Mouse (Mus musculus) neural tube, embryonic 14.5 days (tissue): ENCODE measurements around the gene Glb1l. TPM values are rescaled to one million over a fixed set of nuclear protein-coding genes. Genes with fewer than 3 reads are reported as not detected.

ENCODE experiments used
- ATAC-seq: fragments of 200-750 bp; cut with Nextera tagmentation; 2 replicates; pipeline ENCODE4 v1.8.0; 2017; ENCODE audit warnings: low read depth, mild to moderate bottlenecking, moderate TSS enrichment, moderate library complexity
- H3K27ac ChIP-seq: fragments of 300-500 bp; sonication (generic); 2 replicates; pipeline ENCODE4 v1.5.1; 2014; ENCODE audit warnings: low read depth, mild to moderate bottlenecking, control low read depth, low read length, moderate library complexity, mixed read lengths
- H3K27me3 ChIP-seq: fragments of 300-500 bp; sonication (generic); 2 replicates; pipeline ENCODE4 v1.6.1; 2014; ENCODE audit warnings: low read length; ENCODE audit not compliant: control insufficient read depth, insufficient read depth
- H3K36me3 ChIP-seq: fragments of 300-500 bp; sonication (generic); 2 replicates; pipeline ENCODE4 v1.6.1; 2014; ENCODE audit warnings: low read length, mixed read lengths; ENCODE audit not compliant: control insufficient read depth, insufficient read depth
- H3K4me1 ChIP-seq: fragments of 300-500 bp; sonication (generic); 2 replicates; pipeline ENCODE4 v1.6.1; 2014; ENCODE audit warnings: low read length; ENCODE audit not compliant: control insufficient read depth, insufficient read depth
- H3K4me2 ChIP-seq: fragments of 300-500 bp; sonication (generic); 2 replicates; pipeline ENCODE4 v1.6.1; 2014; ENCODE audit warnings: mild to moderate bottlenecking, low read depth, low read length, control low read depth
- H3K4me3 ChIP-seq: fragments of 300-500 bp; sonication (generic); 2 replicates; pipeline ENCODE4 v1.5.1; 2014; ENCODE audit warnings: low read depth, low read length, control low read depth, mixed read lengths
- H3K9ac ChIP-seq: fragments of 300-500 bp; sonication (generic); replicated peaks from 2 replicates; pipeline ENCODE4 v1.6.1; 2014; ENCODE audit warnings: low read depth, mild to moderate bottlenecking, control low read depth, low read length, mixed read lengths
- H3K9me3 ChIP-seq: fragments of 300-500 bp; sonication (generic); 2 replicates; pipeline ENCODE4 v1.6.1; 2016; ENCODE audit warnings: low read length; ENCODE audit not compliant: control insufficient read depth
- WGBS: fragments of 180-500 bp; shearing (Covaris S2); extraction: QIAGEN DNeasy Blood & Tissue Kit; methylation state at CpG from one replicate; pipeline ENCODE4 v1.1.7; 2014; 5-methylcytosine and 5-hydroxymethylcytosine counted together
- polyA plus RNA-seq: library from polyadenylated mRNA; unstranded; fragments of >200 nt; fragmentation: Nextera tagmentation; extraction: Ambion mirVana; gene quantifications from 2 replicates; pipeline ENCODE4 v1.2.1, GENCODE M21; 2014

Glb1l gene
- polyA plus RNA-seq, 1 experiment from 2014 or later, result 15.6 TPM

- no peak for ATAC-seq
- H3K36me3 ChIP-seq, result peaks cover 6% of the 10 kb centered on the region; the same call in 1 of the 2 replicates
- no peaks in the 10 kb centered on the region for H3K27me3 ChIP-seq
- no peaks in the 10 kb centered on the region for H3K9me3 ChIP-seq
- no peaks in the 10 kb centered on the region; the same call in 1 of the 2 replicates for H3K4me1 ChIP-seq
- no peak overlapping the region for H3K27ac ChIP-seq
- no peak overlapping the region for H3K4me2 ChIP-seq
- H3K9ac ChIP-seq, result no peak overlapping the region
- H3K4me3 ChIP-seq, result no peak overlapping the region
- 59% methylated on average over 9 of the region's 9 CpGs for WGBS
These were observed 37.6 kb upstream of the Glb1l start for GRCm38 (mm10) chr1:75248041-75248772.

DNA sequence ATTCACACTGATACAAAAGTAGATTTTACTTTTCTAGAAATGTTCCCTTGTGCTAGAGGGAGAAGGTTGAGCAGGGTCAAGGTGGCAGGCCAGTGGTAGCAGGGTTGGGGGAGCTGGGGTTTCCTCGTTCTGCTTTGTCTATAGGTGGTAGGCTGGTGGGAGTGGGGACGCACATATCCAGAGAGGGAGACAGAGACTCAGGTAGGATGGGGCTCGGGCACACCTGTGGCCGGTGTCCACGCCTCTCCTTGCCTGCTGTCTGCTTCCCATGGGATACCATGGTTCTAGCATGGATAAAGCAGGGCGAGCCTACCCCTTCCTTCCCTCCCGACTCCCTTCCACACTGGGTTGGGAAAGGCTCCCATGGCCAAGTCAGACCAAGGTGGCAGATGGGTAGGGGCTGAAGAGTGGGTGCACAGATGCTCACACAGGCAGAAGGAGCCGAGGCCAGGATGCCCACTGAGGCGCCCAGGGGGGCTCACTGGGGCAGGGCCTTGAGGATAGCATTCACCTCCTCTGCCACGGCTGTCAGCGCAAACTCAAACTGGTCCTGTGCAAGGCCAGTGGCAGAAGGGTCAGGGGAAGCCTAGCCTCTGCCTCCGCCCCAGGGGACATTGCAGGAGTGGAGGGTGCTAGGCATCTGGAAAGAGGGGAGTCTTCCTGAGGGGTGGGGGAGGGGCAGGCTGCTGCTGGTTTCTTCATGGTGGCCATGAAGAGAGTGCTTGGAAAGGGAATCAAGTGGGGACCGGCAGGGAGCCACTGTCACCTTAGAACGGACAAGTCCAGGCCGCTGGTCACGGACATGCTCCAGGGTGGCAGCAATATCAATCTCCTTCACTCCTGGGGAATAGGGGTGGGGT lies 36.7 kb upstream of the Glb1l start:
- H3K4me1 ChIP-seq, result no peaks in the 10 kb centered on the region; the same call in 1 of the 2 replicates
- no peaks in the 10 kb centered on the region for H3K9me3 ChIP-seq
- no peak overlapping the region for H3K4me3 ChIP-seq
- no peaks in the 10 kb centered on the region for H3K27me3 ChIP-seq
- H3K27ac ChIP-seq, result no peak overlapping the region
- no peak overlapping the region for H3K9ac ChIP-seq
- ATAC-seq, result no peak
- peaks cover 6% of the 10 kb centered on the region; the same call in 1 of the 2 replicates for H3K36me3 ChIP-seq
- no peak overlapping the region for H3K4me2 ChIP-seq
- WGBS, result 81% methylated on average over 16 of the region's 16 CpGs

GRCm38 (mm10) chr1:75244836-75245235 lies 34.2 kb upstream of the Glb1l start:
- Histone ChIP-seq H3K27ac (no peak overlapping the region), H3K4me1 (no peaks in the 10 kb centered on the region), H3K9me3 (no peaks in the 10 kb centered on the region), H3K9ac (no peak overlapping the region), H3K4me3 (no peak overlapping the region), H3K27me3 (no peaks in the 10 kb centered on the region), H3K36me3 (peaks cover 6% of the 10 kb centered on the region; the same call in 1 of the 2 replicates), H3K4me2 (no peak overlapping the region)
- WGBS, result 21% methylated on average over 4 of the region's 4 CpGs
- peak; percentile 82 for ATAC-seq

- Histone ChIP-seq H3K36me3 (peaks cover 6% of the 10 kb centered on the region; the same call in 1 of the 2 replicates), H3K4me3 (no peak overlapping the region), H3K9me3 (no peaks in the 10 kb centered on the region), H3K27me3 (no peaks in the 10 kb centered on the region), H3K4me2 (no peak overlapping the region), H3K9ac (no peak overlapping the region), H3K27ac (no peak overlapping the region), H3K4me1 (no peaks in the 10 kb centered on the region)
- 91% methylated on average over 12 of the region's 12 CpGs for WGBS
- no peak; the same call in 1 of the 2 replicates for ATAC-seq
These were observed 33.7 kb upstream of the Glb1l start for GRCm38 (mm10) chr1:75244175-75244826.

DNA sequence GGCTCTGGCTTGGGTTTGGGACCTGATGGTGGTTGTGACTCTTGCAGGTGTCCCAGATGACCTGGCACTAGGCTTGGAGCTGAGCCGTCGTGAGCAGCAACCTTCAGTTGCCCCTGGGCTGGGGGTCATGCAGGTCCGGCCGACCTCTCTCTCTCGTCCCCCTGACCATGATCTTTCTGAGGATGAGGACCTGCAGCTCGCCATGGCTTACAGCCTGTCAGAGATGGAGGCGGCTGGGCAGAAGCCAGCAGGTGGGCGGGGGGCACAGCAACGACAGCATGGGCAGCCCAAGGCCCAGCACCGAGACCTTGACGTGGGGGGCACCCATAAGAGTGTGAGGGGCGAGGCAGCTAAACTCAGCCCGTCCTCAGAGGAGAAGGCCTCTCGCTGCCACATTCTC lies 32.8 kb upstream of the Glb1l start:
- H3K4me2 ChIP-seq, result no peak overlapping the region
- no peak overlapping the region for H3K9ac ChIP-seq
- H3K27me3 ChIP-seq, result no peaks in the 10 kb centered on the region
- H3K36me3 ChIP-seq, result peaks cover 6% of the 10 kb centered on the region; the same call in 1 of the 2 replicates
- H3K27ac ChIP-seq, result no peak overlapping the region
- no peaks in the 10 kb centered on the region for H3K9me3 ChIP-seq
- no peaks in the 10 kb centered on the region for H3K4me1 ChIP-seq
- WGBS, result 93% methylated on average over 14 of the region's 14 CpGs
- ATAC-seq, result no peak
- H3K4me3 ChIP-seq, result no peak overlapping the region

GRCm38 (mm10) chr1:75239591-75239990 lies 29.0 kb upstream of the Glb1l start:
- H3K9me3 ChIP-seq, result no peaks in the 10 kb centered on the region
- peaks cover 6% of the 10 kb centered on the region; the same call in 1 of the 2 replicates for H3K36me3 ChIP-seq
- H3K4me2 ChIP-seq, result no peak overlapping the region
- H3K4me3 ChIP-seq, result no peak overlapping the region
- no peaks in the 10 kb centered on the region for H3K27me3 ChIP-seq
- no peak overlapping the region for H3K9ac ChIP-seq
- H3K27ac ChIP-seq, result no peak overlapping the region
- H3K4me1 ChIP-seq, result 0 out of 2 replicates have a peak, but pooled peaks cover 3% of the 10 kb centered on the region
- no peak for ATAC-seq
- 90% methylated on average over 10 of the region's 10 CpGs for WGBS

DNA sequence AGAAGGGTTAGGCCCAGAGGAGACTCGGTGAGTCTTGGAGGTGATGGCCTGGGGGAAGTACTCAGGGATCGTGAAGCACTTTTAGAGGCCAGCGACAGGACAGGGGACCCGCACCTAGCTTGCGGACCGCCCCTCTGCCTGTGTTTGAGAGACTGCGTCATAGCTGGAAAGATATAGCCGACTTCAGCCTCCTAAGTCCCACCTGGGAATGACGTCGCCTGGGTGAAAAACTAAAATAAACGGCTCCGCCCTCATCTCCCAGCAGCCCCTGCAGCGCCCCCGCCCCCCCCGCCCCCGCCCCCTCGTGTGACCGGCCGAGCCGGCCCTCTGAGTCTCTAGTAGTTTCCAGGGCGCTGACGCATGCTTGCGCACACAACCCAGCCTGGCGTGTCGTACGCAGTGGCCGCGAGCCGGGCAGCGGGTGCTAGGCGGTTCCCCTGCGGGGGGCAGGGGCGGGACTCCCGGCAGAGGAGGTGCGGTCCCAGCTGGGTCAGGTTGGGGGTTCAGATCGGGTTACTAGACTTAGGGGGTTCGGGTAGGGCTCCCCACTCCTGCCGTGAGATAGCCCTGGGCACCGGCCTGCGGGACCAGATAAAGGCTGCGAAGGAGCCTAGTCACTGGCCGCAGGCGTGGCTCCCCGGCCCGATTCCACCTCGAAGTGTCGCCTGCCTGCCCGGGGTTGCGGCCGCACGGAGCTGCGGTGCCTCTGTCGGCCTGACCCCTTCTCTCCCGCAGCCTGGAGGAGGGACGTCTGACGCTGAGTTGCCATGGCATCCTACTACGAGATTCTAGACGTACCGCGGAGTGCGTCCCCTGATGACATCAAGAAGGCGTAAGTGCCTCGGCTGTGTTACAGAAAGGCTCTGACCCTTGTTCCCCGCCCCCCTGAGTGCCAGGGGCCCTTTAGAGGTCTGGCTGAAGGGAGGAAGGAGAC lies 25.8 kb upstream of the Glb1l start, which contains the start of gene Dnajb2:
TSS of gene Dnajb2 (plus strand) at position 290 of the 934 bp plus-strand sequence.
- ATAC-seq, result peak; percentile 88
- 0 out of 2 replicates have a peak, but pooled peaks cover 3% of the 10 kb centered on the region for H3K4me1 ChIP-seq

GRCm38 (mm10) chr1:75234606-75235005 lies 24.0 kb upstream of the Glb1l start:
- no peak overlapping the region for H3K27ac ChIP-seq
- no peaks in the 10 kb centered on the region for H3K36me3 ChIP-seq
- 2% methylated on average over 8 of the region's 8 CpGs for WGBS
- peak; percentile 66; the same call in 1 of the 2 replicates for ATAC-seq
- H3K4me3 ChIP-seq, result no peak overlapping the region
- H3K9me3 ChIP-seq, result no peaks in the 10 kb centered on the region
- H3K4me1 ChIP-seq, result 0 out of 2 replicates have a peak, but pooled peaks cover 3% of the 10 kb centered on the region
- no peak overlapping the region for H3K4me2 ChIP-seq
- no peak overlapping the region for H3K9ac ChIP-seq
- H3K27me3 ChIP-seq, result no peaks in the 10 kb centered on the region

More for the DNA sequence above, 25.8 kb upstream of the Glb1l start, which contains the start of gene Dnajb2:
- H3K27me3 ChIP-seq, result no peaks in the 10 kb centered on the region
- H3K4me2 ChIP-seq, result peak within 1 kb of the TSS; percentile 91
- H3K36me3 ChIP-seq, result no peaks in the 10 kb centered on the region; the same call in 1 of the 2 replicates
- H3K9me3 ChIP-seq, result no peaks in the 10 kb centered on the region
- WGBS, result under 1% methylated on average over 61 of the region's 64 CpGs
- H3K27ac ChIP-seq, result peak within 1 kb of the TSS; percentile 86
- H3K4me3 ChIP-seq, result peak within 1 kb of the TSS; percentile 70
- peak within 1 kb of the TSS; percentile 87 for H3K9ac ChIP-seq
